Mouse (Mus musculus): ENCODE measurements around the gene Katnbl1.

- TF ChIP-seq CTCF (IDR thresholded peaks at IDR 0.05; ENCODE audit: borderline replicate concordance, extremely low read depth, insufficient read depth, insufficient read length) (no peak), POLR2A (IDR thresholded peaks at IDR 0.05; ENCODE audit: borderline replicate concordance, extremely low read depth, insufficient read depth, insufficient read length, poor library complexity, severe bottlenecking) (no peak)
Observed at GRCm38 (mm10) chr2:112373141-112373540, 5.9 kb upstream of the Katnbl1 start.
